Mouse (Mus musculus) cerebellum, postnatal 14 days (tissue): ENCODE data around the gene Madcam1.
A peak's percentile ranks its signal among the peaks of the same experiment; 100 is the strongest.

ENCODE experiments used
- DNase-seq, 2 experiments: peaks; one replicate each; pipeline ENCODE4 v3.0.0; 2021; ENCODE audit warnings: mixed read lengths in 2 of 2

Madcam1 gene

DNA sequence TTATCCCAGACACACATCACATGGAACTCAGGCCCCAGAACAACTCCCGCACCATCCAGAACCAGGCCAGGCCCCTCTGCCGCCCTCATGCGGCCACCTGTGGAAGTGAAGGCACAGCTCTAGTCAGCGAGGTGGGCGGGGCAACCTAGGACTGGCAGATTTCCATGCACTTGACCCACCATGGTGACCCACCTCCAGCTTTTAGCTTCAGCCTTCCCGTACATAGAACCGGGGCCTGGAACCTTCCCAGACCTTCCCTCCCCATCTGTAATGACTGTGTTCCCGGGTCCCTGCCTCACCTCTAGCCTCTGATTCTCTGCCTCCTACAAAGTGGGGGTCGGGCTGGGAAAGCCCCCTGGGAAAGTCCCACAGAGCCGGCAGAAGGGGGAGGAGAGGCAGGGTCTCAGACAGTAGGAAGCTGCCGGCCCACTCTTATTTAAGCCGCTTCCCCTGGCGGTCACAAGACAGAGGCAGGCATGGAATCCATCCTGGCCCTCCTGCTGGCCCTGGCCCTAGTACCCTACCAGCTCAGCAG is at the start of gene Madcam1:
Gene Madcam1, plus strand, starts transcription at position 429 of the 535 bp plus-strand sequence.
- DNase-seq, result peak; percentile 84 to 93

- DNase-seq, result peak; percentile 88 to 90
Measured at GRCm38 (mm10) chr10:79615860-79616259, 48.5 kb upstream of the Madcam1 start.

DNA sequence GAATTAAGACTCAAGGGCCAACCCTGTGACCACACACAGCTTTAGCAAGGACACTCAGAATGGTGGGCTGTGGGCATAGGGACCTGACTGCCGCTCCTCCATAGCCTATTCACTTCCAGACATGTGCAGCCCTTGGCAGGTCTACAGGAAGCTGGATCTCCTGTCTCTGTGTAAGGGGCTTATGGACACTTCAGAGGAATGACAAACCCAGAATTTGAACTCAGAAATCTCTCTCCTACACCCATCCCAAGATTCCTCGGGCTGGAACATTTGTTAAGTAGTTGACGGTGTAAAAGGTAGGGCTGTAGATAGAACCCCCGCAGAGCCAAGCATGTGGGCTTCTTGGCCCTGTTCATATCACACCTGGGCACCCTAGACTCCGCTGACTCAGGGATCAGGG is 48.0 kb upstream of the Madcam1 start:
- DNase-seq, result peak; percentile 43 to 51

DNA sequence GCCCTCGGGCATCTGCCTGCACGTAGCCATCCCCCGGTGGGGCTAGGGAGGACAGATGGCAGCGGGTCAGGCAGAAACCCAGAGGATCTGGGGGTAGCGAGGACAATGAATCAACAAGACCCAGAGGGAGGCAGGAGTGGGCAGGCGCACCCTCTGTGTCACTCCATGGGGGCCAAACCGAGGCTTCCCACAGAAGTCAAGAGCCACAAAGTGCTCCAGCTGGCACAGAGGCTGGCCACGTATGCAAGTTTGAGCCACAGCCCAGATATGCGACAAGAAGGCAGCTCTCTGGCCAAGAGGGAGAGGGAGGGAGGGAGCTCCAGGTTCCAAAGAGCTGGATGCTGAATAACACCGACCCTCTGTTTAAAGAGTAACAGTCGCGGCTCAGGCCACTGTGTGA is 40.4 kb upstream of the Madcam1 start:
- DNase-seq, result peak; percentile 50 to 57

- peak; percentile 59 to 69 for DNase-seq
Measured at GRCm38 (mm10) chr10:79625398-79625797, 39.0 kb upstream of the Madcam1 start.

GRCm38 (mm10) chr10:79626156-79626555 is 38.2 kb upstream of the Madcam1 start:
- peak in 1 of 2 experiments; percentile 37 for DNase-seq

- peak; percentile 47 to 62 for DNase-seq
Measured at GRCm38 (mm10) chr10:79628377-79628776, 36.0 kb upstream of the Madcam1 start.

DNA sequence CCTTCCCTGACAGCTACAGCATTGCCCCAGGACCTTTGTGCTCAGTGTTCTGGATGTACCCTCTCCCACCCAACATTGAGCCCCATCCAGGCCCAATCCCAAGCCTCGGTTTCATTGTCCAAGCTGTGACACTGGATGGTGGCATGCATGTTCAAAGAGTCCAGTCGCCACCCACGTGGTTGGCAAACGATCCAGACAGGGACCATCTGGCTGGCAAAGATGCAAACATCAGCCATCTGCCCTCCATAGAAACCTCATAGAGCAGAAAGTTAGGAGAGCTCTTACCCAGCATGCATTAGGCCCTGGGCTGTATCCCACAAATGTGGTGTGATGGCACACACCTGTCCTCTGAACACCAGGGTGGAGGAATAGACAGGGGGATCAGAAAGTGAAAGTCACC is 32.9 kb upstream of the Madcam1 start:
- peak; percentile 71 to 81 for DNase-seq

DNA sequence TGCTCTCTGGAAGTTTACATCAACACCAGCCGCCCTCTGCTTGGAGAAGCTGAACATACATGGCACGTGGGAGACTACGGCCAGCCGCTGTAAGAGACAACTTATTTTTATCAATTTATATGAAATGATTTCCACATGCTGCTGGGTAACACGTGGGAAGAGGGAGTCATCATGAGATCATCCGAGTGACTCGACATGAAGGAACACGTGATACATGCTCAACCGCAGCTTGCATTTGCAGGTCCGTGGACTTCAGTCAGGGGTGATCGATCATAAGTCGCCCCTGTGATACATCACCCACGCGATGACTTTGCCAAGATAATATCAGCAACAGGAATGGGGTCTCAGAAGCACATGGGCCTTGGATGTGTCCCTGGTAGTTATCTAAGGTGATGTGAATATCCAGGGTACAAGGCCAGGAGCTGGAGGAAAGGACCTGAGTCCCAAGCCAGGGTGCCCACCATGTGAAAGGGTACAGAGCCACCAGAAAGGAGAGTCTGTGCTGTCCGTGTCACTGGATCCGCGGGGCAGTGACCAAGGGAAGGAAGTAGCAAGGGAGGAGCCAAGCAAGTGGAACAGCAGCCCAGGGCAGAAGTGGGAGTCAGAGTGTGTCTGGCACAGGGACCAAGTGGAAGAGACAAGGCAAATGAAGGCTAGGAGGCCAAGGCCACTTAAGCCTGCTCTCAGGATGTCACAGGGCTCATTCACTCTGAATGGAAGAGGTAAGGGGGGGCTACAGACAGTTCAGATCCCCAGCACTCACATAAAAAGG is 31.2 kb upstream of the Madcam1 start:
- peak; percentile 7 to 14 for DNase-seq

DNA sequence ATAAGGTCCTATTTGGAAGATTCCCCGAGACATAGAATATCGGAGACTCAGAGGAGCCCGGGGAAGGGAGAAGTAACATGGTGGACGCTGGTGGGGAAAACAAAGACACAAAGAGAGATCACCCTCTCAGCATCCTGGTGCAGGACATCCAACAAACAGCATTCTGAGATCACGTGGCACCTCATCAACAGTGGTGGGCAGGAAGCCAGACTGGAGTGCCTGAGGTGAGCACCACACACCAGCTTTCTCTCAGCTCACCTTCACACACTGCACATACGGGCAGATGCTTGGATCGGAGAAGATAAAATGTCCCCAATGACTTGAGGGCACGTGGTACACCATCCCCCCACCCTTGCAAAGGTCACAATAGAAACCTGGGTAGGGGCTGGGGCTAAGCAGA is 28.1 kb upstream of the Madcam1 start:
- DNase-seq, result peak; percentile 55 to 66

- DNase-seq, result peak; percentile 94
Measured at GRCm38 (mm10) chr10:79637128-79638110, 26.9 kb upstream of the Madcam1 start, which contains the start of gene Shc2. Gene Shc2 (minus strand): TSS chr10:79637918.

GRCm38 (mm10) chr10:79638486-79639204 is 25.7 kb upstream of the Madcam1 start:
- DNase-seq, result peak; percentile 78 to 82

GRCm38 (mm10) chr10:79645711-79646110 is 18.6 kb upstream of the Madcam1 start, which contains the start of gene Odf3l2:
Gene Odf3l2 (minus strand): TSS chr10:79645738.
- no peak for DNase-seq

- DNase-seq, result peak; percentile 94 to 96
Measured at GRCm38 (mm10) chr10:79649070-79649751, 15.1 kb upstream of the Madcam1 start.

GRCm38 (mm10) chr10:79652789-79653188 is 11.6 kb upstream of the Madcam1 start:
- no peak for DNase-seq

DNA sequence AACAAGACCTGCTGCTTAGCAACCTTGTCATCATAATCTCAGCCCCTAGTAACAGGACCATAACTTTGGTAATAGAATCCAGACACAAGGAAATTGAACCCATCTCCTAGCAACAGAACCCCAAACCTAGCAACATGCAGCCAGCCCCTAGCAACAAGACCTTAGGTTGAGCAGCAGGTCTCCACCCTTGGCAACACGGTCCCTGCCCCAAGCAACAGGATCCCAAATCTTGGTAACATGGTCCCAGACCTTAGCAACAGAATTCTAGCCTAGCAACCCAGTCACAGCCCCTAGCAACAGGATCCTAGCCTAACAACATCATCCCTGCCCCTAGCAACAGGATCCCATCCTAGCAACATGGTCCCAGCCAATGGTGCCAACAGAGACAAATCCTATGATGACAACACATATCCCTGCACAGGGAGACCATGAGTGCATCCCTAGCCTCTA is 9.4 kb upstream of the Madcam1 start:
- no peak for DNase-seq

- no peak for DNase-seq
Measured at GRCm38 (mm10) chr10:79658829-79659228, 5.5 kb upstream of the Madcam1 start.

DNA sequence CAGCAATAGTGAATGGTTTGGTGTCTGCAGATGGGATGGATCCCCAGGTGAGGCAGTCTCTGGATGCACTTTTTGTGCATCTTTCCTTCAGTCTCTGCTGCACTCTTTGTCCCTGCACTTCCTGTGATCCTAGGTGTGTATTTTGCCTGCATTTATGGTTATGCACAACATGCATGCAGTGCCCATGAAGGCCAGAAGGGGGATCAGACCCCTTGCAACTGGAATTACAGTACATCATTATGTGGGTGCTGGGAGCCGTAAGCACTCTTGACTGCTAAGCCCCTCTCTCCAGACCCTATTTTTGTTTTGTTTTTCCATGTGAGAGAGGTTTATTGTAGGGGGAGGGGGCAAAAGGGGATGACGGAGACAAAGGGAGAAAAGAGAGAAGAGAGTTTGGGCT is 4.1 kb upstream of the Madcam1 start:
- peak in 1 of 2 experiments; percentile 57 for DNase-seq

DNA sequence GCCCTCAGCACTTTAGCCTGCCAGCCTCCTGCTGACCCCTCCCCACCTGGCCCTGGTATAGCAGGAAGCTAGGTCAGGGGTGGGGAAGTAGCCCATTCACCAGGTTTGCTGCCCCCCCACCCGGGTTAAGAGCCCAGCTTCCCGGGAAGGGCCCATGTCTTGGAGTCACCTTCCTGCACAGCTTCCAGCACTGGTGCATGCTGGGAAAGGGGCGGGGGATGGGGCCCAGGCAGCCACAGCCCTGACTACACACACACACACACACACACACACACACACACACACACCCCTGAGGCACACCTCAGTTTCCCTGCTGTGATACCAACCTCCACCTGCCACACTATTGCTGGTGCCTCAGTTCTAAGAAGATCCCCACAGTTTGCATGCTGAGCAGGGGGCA is 2.5 kb upstream of the Madcam1 start:
- DNase-seq, result no peak

DNA sequence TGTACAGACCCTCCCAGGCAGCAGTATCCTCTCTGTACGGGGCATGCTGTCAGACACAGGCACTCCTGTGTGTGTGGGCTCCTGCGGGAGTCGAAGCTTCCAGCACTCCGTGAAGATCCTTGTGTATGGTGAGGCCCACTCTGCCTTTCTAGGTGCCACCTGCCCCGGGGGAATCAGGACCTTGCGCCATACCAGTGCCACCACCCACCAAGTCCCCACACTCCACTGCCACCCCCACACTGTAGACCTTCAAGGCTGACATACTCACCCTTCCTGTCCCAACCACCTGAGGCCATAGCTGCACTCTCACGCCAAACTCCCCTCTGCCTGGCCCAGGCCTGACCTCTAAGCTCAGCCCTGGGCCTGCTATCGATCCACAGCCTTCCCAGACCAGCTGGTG is 692 bp downstream of the Madcam1 start:
- DNase-seq, result no peak

DNA sequence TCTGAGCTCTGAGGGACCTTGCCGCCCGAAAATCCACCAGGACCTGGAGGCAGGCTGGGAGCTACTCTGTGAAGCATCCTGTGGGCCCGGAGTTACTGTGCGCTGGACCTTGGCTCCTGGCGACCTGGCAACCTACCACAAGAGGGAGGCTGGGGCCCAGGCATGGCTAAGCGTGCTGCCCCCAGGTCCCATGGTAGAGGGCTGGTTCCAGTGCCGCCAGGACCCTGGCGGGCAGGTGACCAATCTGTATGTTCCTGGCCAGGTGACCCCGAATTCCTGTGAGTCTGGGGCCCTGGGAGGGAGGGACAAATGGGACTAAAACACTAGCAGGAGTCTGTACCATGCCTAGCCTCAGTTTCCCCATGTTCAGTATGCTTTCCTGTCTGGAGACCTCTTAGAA is 2.1 kb downstream of the Madcam1 start:
- DNase-seq, result no peak

GRCm38 (mm10) chr10:79668076-79668475 is 3.7 kb downstream of the Madcam1 start:
- DNase-seq, result no peak
